Mouse (Mus musculus): Measurements from ENCODE around the gene Arl4d.
A peak's percentile ranks its signal among the peaks of the same experiment; 100 is the strongest.
"Not testable (repeated sequence)": the region's sequence is repeated elsewhere in the genome, so short reads cannot be mapped to it uniquely, and the experiment has no call there.

Arl4d gene

DNA sequence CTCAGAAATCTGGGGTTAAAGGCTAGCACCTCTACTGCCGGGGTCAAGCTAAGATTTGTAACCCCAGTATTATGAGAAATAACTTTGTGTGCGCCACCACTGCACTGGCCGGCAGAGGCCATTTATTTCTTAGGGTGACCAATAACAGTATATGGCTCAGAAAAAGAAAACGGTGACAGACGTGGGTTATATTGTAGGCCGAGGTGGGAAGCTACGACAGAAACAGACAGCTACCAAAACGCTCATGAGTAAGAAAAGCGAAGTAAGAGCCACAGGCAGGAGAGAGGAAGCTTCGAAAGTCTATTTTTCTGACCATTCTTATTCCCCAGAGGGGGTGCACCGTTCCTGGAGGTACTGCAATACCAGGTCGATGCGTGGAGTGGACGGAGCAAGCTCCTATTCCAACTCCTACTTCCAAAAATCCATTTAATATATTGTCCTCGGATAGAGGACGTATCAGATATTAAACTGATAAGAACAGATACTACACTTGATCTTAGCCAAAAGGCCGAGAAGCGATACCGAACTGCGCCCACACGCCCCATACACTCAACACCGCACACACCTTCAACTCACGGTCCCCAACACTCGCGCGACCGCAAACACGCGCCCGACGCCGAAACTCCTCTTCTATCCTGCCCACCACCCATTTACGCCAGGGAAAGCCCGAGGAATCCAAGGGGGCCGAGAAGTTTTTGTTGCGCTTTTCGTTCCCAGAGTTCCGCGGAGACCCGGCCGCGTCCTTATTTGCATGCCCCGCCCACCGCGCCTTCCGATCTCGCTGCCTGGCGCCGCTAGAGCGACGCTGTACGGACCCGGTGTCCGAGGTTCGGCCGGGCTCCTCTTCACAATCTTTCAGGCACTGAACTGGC, 19.7 kb upstream of the Arl4d start:
- peak; percentile 56 for DNase-seq (ENCODE audit: low spot score)

DNA sequence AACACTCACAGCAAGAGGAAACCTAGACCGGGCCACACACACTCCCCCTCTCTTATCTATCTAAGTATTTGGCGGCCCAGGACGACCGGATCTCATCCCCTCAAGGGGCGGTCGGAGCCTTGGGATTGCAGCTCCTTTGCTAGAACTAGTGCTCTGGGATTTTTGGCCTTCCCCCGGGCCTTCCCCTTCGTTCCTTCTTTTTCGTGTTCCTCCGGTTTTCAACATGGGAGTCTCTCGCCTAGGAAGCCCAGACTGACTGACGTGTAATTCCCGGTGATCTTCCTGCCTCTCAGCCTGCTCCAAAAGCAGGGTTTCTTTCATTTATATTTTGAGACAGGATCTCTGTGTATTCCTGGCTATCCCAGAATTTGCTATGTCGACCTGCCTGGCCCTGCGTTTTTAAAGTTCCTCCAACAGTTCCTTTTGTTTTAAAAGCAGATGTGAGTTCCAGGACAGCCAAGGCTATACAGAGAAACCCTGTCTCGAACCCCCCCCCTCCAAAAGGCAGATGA, 19.0 kb upstream of the Arl4d start:
- DNase-seq (ENCODE audit: low spot score): peak; percentile 32

DNA sequence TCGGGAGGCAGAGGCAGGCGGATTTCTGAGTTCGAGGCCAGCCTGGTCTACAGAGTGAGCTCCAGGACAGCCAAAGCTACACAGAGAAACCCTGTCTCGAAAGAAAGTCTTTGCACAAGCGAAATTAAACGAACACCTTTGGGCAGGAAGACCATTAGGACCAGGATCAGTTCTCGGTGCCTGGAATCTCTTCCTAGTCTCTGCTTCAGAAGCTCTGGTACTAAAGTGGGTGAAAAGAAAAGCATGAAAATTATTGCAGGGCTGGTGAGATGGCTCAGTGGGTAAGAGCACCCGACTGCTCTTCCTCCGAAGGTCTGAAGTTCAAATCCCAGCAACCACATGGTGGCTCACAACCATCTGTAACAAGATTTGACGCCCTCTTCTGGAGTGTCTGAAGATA, 18.2 kb upstream of the Arl4d start:
- not testable (repeated sequence) for DNase-seq (ENCODE audit: low spot score)

DNA sequence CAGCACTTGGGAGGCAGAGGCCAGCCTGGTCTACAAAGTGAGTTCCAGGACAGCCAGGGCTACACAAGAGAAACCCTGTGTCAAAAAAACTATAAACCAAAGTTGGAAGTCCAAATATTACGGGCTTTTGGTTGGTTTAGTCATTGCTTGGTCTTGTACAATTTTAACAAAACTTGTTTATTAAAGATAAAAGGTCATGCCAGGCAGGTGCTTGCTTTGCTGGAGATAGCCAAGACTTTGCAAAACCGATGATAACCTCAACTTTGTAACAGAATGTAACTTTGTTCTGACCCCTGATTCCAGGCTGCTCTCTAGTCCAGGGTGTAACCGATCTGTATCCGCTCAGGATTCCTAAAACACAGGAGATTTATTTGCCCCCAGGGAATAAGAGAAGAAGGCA, 9.0 kb upstream of the Arl4d start:
- DNase-seq (ENCODE audit: low spot score): no peak

DNA sequence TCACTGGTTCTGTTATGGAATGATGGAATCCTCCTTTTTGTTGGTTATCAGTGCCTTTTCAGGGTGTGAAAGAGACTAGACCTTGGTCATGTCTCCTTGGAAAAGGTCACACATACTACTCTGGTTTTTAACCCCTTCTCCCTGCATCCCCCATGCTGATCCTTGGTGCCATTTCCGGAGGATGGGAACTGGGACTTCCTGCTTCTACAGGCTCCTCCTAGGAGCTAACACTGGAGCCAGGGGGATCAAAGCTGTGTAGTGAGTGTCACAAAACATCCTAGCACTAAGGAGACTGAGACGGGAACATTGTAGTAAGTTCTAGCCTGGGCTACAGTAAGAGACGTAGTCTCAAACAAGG, 7.8 kb upstream of the Arl4d start:
- no peak for DNase-seq (ENCODE audit: low spot score)

DNA sequence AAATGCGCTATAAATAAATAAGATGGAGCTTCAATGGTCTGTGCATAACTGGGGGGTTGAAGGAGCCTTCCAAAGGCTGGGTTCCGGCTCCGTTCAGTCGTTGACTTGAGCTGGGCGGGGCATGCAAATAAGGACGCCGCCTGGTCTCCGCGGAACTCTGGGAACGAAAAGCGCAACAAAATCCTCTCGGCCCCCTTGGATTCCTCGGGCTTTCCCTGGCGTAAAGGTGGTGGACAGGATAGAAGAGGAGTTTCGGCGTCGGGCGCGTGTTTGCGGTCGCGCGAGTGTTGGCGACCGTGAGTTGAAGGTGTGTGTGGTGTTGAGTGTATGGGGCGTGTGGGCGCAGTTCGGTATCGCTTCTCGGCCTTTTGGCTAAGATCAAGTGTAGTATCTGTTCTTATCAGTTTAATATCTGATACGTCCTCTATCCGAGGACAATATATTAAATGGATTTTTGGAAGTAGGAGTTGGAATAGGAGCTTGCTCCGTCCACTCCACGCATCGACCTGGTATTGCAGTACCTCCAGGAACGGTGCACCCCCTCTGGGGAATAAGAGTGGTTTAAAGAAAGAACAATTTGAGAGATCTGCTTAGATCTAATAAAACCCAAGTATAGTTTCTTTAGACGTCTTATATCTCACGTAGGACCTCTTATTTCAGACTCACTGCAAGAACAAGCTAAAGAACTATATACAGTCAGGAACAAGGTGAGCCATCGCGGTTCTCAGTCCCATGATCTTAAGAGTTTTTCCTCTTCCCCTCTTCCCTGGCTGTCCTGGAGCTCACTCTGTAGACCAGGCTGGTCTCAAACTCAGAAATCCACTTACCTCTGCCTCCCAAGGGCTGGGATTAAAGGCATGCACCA, 7.2 kb upstream of the Arl4d start:
- peak; percentile 78 for DNase-seq (ENCODE audit: low spot score)

DNA sequence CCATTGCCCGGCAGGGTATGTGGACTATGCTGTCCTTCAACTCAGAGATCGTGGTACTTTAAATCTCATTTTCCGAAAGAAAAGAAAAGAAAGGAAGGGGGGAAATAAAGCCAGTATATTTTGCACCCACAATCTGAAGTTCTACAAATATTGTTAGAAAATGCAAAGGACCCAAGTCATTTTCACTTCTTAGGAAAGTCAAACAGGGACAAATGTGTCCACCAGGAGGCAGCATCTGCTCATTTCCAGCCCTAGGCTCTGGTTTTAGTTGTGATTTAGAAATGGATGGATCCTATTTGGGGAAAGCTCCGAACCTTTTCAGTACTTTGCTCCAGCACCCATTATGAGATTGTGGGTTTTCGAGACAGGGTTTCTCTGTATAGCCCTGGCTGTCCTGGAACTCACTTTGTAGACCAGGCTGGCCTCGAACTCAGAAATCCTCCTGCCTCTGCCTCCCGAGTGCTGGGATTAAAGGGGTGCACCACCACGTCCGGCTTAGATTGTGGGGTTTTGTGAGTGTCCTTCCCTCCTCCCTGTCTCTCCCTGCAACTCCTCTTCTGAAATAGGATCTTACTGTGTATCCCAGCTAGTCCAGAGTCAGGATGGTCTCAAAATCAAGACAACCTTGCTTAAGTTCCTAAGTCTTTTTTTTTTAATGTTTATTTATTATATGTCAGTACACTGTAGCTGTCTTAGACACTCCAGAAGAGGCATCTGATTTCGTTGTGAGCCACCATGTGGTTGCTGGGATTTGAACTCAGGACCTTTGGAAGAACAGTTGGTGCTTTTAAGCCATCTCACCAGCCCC, 6.4 kb upstream of the Arl4d start:
- DNase-seq (ENCODE audit: low spot score): peak; percentile 55

DNA sequence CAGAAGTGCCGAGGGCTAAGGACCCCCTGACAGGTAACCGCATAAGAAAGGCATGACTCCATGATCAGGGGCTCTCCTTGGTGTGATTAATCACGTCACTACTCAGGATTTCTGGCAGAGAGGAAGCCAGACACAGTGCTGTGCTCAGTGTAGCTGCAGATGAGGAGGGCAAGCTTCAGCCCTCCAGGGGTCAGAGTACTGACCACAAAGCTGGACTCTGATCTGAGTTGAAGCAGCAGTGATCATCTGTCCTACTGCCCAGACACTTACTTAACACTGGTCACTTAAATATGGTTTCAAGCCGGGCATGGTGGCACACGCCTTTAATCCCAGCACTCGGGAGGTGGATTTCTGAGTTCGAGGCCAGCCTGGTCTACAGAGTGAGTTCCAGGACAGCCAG, 4.2 kb upstream of the Arl4d start:
- no peak for DNase-seq (ENCODE audit: low spot score)

DNA sequence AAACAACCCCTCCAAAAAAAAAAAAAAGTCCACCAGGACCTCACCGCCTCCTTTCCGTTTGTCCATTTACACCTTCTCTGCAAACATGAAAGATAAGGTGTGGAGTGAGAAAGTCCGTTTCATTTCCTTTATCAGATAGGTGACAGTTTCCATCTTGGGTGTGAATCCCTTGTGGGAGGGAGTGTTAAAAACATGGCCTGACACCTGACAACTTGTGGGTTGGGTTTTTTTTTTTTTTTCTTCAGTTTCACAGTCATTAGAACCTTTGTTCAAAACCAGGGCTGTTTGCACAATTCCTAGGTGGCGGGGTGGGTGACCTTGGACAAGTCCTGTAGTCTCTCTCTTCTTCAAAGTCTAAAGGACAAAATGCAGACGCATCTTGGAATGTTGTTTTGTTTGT, 3.6 kb upstream of the Arl4d start:
- no peak for DNase-seq (ENCODE audit: low spot score)

DNA sequence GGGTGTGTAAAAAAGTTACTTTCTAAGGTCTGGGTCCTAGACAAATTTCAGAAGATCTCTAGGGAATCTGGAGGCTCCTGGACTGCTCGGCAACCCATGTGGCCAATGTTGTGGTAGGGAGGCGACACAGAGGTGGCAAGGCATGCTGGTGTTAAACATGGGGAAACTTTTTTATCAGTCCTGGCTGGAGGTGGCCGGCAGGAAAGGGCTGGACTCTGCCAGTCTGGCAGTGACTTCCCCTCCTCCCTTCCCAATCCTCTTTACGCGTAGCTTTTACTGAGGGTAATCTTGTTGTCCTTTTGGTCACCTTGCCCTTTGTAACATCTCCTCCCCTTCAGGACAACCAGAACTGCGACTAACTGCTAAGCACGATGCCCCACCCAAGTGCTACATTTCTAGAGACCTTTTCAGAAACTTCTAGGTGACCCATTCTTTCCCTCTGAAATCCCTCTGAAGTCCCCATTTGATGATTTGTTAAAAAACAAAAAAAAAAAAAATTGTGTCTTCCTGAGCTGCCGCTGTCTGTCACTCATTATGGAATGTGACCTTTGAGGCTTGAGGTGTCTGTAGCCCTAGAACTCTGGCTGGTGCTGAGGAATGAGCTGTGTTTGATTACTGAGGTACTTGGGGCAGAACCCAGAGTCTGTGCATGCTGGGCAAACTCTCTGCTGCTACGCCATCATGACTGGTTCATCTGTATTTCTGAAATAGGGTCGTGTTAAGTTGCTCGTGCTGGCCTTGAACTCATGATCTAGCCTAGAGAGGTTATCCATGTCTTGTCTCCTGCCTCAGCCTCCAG, 1.9 kb upstream of the Arl4d start:
- no peak for DNase-seq (ENCODE audit: low spot score)

DNA sequence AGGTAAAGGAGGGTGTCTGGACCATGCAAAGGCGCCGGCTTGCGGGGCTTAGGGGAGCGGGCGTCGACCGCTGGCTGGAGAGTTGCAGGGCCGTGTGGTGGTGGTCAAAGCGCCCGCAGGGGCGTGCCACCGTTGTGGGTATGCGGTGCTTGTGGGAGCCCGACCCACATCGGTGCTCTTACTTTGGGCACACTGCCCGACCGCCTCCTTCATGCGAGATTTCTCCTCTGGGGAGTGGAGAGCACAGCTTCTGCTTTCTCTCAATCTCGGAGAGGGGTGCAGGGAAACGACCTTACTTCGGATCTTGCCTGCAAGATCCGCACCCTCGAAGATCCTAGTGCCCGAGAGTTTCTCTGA, 273 bp downstream of the Arl4d start:
- no peak for DNase-seq (ENCODE audit: low spot score)

DNA sequence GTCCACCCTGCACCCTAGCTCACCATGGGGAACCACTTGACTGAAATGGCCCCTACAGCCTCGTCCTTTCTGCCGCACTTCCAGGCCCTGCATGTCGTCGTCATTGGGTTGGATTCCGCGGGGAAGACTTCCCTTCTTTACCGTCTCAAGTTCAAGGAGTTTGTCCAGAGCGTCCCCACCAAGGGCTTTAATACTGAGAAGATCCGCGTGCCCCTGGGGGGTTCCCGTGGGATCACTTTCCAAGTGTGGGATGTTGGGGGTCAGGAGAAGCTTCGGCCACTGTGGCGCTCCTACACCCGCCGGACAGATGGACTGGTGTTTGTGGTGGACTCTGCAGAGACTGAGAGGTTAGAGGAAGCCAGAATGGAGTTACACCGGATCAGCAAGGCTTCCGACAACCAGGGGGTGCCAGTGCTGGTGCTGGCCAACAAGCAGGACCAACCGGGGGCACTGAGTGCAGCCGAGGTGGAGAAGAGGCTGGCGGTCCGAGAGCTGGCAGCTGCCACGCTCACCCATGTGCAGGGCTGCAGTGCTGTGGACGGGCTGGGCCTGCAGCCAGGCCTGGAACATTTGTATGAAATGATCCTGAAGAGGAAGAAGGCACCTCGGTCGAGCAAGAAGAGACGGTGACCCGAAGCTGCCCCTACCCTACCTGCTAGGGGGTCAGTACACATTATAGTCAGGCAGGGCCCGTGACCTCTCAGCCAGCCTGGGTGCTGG, 1.4 kb downstream of the Arl4d start:
- no peak for DNase-seq (ENCODE audit: low spot score)

DNA sequence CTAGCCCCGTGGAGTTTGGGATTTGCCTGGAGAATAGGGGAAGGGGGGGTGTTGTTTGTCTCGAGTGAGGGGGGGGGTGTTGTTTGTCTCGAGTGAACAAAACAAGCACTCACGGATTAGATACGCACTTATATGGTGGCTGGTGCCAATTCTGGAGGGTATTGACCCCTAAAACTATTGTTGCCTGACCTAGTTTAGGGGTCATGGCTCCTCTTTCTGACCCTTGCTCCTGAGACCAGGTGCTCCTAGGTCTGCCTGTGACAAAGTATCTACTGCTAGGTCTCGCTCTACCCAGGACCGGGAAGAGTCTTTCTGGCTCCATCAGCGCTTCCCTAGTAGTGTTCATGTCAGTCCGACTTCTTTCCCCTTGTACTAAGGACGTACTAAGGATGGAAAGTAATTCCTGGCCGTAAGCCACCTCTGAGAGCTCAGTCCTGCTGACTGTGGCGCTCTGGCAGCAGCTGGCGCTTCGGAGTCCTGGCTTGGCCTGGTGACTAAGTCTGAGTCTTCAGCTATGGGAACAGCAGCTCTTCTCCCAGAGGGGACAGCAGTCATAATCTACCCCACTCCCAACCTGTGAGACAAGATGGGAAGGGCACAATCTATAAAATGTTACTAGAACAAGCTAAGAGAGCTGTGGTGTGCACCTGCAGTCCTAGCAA, 2.7 kb downstream of the Arl4d start:
- no peak for DNase-seq (ENCODE audit: low spot score)

DNA sequence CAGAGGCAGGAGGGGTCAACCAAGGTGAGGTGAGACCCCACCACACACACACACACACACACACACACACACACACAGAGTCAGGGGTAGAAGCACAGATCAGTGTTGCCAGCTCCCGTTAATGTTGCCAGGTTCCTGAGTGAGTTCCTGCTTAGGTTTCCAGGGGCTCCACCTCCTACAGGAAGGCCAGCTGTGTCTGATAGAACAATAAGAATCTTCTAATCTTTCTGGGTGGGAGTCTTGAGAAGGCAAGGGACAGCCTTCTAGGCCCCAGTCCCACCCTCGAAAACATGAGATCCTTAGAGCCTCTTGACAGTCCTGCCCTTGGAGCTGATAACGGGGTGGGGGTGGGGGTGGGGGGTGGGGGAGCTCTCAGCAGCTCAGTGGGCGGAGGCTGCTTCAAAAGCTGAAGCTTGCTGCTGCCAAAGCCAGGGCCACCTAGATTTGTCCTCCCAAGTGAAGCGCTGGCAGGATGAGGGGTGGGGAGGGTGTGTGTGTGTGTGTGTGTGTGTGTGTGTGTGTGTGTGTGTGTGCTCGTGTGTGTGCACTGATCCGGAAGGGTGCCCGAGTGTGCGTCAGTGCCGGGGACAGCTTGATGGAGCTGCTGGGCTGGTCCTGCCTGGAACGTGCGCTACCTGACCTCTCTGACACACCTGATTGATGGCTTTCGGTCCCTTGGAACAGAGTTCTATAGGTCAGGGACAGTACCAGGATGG, 3.4 kb downstream of the Arl4d start:
- no peak for DNase-seq (ENCODE audit: low spot score)

DNA sequence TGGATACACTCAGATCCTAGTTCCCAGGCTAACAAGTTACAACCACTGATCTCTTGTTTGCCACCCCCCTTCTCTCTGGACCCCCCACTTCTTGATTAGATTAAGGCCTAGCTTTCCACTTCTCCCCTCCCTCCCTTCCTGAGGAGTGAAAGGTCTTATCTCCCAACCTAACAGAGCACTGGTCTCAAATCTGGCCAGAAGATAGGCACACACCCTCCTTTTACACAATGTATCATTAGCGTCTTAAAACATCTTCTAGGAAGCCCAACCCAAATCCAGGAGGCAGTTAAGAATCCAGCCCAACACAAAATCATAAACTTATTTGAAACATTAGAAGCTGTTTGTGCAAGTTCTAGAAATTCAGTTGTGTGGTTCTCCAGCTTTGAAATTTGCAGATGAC, 5.0 kb downstream of the Arl4d start:
- DNase-seq (ENCODE audit: low spot score): no peak

DNA sequence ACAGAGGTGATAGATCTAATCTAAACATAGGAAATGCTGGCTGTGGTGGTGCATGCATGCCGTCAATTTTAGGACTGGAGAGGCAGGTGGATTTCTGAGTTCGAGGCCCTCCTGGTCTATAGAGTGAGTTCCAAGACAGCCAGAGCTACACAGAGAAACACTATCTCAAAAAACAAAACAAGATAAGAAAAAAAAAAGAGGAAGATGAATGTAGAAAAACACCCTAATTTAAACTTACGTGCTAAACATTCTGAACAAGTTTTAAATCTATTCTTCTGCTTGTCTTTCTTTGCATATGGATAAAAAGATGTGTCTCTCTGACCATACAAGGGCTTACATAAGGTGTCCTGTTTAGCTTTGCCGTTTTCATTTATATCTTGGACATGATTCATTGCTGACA, 5.9 kb downstream of the Arl4d start:
- no peak for DNase-seq (ENCODE audit: low spot score)

DNA sequence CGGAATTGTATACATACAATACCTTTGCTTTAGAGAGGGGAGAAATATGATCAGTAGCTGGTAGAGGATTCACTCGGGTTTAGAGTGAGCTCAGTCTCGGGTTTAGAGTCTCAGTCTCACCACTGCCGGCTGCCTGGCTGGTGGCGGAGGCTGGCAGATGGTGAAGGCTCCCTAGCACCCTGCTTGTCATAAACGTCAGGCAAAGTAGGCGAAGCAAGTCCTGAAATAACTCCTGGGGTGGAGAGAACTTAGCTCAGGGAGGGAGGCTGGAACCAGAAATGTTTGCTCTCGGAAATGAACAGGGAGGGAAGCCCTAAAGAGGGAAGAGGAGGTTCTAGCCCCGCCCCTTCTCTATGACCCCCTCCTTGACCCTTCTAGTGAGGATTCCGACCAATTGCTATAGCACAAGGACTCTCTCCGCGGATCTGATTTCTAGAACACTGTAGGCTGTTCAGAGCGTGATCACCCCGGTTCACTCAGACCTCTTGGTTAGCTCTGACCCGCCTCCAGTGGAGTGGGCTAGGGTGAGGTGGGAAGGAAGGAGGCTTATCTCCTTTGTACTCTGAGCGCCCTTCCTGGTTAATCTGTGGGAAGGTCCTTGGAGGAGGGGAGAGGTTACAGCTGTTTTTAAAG, 7.8 kb downstream of the Arl4d start:
- no peak for DNase-seq (ENCODE audit: low spot score)

DNA sequence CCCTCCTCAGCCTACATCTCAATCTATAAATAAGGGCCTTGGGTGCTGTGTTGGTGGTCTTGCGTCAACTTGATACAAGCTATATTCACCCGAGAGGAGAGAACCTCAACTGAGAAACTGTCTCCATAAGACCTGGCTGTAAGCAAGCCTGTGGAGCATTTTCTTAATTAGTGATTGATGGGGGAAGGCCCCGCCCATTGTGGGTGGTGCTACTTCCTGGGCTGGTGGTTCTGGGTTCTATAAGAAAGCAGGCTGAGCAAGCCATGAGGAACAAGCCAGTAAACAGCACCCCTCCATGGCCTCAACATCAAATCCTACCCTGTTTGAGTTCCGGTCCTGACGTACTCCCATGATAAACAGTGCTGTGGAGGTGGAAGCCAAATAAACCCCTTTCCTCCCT, 8.8 kb downstream of the Arl4d start:
- DNase-seq (ENCODE audit: low spot score): no peak

DNA sequence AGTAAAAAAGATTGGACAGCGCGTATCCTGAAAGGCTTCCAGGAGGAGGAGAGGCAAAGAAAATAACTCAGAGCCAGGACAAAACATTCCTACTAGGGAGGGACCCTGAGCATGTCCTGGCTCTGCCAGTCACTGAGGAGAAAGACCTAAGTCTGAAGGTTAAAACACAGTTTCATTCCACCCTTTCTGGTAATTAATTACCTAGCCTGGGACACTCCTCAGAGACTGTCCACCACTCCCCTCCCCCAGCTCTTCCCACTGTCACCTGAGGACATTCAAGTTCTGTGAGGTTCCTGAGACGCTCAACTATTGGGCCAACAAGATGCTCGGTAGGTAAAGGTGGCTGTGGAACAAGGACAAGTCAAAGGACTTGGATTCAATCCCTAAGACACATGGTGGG, 10.0 kb downstream of the Arl4d start:
- DNase-seq (ENCODE audit: low spot score): no peak
